Mouse (Mus musculus) stomach, postnatal 0 days (tissue): ENCODE measurements around the gene Hist2h2aa2.

ENCODE experiments used
- CTCF ChIP-seq: IDR thresholded peaks from 2 replicates; pipeline ENCODE4 v1.5.1; 2016; ENCODE audit warnings: antibody characterized with exemption, low read depth, mild to moderate bottlenecking, moderate library complexity
- EP300 ChIP-seq: optimal IDR thresholded peaks from 2 replicates; pipeline ENCODE3; 2016; ENCODE audit warnings: antibody characterized with exemption

GRCm38 (mm10) chr3:96209242-96209641 is 30.8 kb downstream of the Hist2h2aa2 start:
- TF ChIP-seq CTCF (peak; percentile 66), EP300 (no peak)
